Mouse (Mus musculus) lung, adult 2 months (tissue): Measurements from ENCODE around the gene Cend1. TPM values are rescaled to one million over a fixed set of nuclear protein-coding genes. Genes with fewer than 3 reads are reported as not detected.
"Not testable (repeated sequence)": the region's sequence is repeated elsewhere in the genome, so short reads cannot be mapped to it uniquely, and the experiment has no call there.

Experiments used
- DNase-seq: peaks from one replicate; pipeline ENCODE4 v3.0.0; 2022
- H3K4me1 ChIP-seq: fragments of 200-500 bp; 2 replicates; pipeline ENCODE4 v1.6.1; 2011; ENCODE audit warnings: low read length; ENCODE audit not compliant: control insufficient read depth, insufficient read depth
- H3K4me3 ChIP-seq: fragments of 200-500 bp; replicated peaks from 2 replicates; pipeline ENCODE3; 2011; ENCODE audit warnings: low read depth, mild to moderate bottlenecking, control low read depth, low read length; ENCODE audit errors: extremely low read depth
- CTCF ChIP-seq: fragments of 200-500 bp; IDR thresholded peaks from 2 replicates; pipeline ENCODE4 v1.5.1; 2011; ENCODE audit warnings: mild to moderate bottlenecking, low read length, control low read depth; ENCODE audit not compliant: insufficient read depth
- POLR2A ChIP-seq: fragments of 200-500 bp; IDR thresholded peaks from 2 replicates; pipeline ENCODE4 v1.6.1; 2011; ENCODE audit warnings: low read depth, mild to moderate bottlenecking, control low read depth, low read length, borderline replicate concordance; ENCODE audit errors: extremely low read depth
- whole genome bisulfite sequencing: fragments of 180-500 bp; shearing (Covaris S2); methylation state at CpG from one replicate; pipeline ENCODE4 v1.1.7; 2018; 5-methylcytosine and 5-hydroxymethylcytosine counted together
- polyA plus RNA-seq: library from polyadenylated mRNA; depleted of rRNA; stranded (reverse); fragments of >200 nt; gene quantifications from 2 replicates; pipeline ENCODE4 v1.2.3, GENCODE M21; 2012

Gene Cend1
- polyA plus RNA-seq, 1 experiment: 0.56 TPM

DNA sequence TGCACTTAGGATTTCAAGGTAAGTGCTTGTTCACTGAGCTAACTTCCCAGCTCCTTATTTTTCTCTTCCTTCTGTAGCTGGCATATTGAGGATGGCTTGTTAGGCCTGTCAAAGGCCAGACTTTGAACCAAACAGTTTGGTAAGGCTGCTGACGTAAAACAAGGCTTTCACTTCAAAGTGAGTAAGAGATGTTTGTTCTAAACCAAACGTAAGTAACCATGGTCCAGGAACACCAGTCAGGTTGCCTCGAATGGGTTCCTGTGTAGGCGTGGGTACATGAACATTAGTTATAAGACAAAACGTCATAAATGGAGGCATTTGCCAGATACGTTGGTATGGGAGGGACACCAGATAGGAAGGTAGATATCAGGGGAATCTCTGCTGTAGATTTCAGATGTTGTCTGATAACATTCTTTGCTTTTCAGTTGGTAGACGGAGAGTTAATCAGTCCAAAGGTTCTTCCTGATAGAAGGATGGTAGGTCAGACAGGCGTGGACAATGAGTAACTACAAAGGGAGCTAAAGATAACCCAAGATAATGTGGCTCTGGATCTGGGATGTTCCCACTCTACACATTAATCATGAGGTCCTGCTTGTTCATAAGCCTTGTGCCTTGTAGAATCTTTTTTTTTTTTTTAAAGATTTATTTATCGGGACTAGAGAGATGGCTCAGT, 9.1 kb downstream of the Cend1 start:
- TF ChIP-seq CTCF: no peak
- TF ChIP-seq POLR2A: no peak
- H3K4me1 ChIP-seq: no peaks in the 10 kb centered on the region
- DNase-seq: no peak
- no peak overlapping the region for H3K4me3 ChIP-seq
- 76% methylated on average over 9 of the region's 9 CpGs for WGBS

DNA sequence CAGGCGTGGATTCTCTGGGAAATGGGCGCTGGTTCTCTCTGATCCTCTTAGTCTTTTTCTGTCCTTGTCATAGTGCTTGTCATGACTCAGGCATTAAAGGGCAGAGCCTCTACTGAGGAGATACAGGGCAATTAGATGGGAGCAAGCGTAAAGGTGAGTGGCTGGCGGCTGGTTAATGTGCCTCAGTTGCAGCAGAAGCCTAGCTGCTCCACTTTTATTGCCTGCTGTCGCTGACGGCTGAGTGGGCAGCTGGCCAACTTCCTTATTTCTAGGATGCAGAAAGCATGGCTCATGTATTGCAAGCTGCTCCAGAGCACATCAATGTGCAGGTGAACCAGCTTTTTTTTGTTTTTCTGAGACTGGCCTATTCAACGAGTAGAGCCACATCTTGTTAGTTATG, 10.3 kb downstream of the Cend1 start:
- WGBS: 54% methylated on average over 7 of the region's 7 CpGs
- no peak for DNase-seq

DNA sequence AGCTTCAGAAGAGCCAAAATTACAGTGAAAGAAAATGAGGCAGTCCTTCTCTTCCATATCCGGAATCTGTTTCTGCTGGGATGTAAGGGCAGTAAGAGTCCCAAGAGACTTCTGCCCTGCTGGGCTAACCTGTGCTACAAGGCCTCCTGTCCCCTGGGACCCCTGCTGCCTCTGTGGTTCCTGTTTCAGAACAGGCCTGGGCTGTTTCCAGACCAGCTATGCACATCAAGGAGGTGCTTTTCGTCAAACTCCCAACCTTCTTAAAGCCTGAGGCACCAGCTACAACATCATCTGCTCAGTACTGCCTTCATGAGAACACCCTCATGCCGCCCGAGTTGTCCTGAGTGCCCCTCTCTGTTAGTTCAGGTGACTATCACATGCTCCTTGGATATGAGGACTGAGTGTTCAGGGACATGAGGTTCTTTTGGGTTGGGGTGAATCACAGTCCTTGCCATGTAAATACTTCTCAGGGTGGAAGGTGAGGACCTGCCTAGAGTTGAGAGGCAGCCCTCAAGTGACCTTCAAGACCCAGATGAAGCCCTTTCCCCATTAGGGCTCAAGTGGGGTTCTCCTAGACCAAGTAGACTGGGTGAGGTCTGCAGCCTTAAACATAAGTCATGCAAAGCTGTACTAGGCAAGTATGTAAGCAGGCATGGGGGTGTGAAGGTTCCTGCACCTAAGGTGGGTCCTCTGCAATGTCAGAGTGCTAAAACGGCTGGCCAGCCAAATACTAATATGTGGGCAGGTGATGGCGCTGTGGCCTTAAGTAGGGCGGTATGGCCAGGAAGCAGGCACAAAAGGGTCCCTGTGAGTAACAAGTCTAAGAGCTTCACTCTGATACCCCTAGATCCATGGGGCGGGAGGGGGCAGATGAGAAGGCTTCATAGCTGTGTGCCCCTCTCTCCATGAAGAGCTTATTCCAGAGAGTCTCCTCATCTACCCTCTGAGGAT, 11.3 kb downstream of the Cend1 start:
- DNase-seq: no peak
- Histone ChIP-seq H3K4me3 (no peak overlapping the region), H3K4me1 (peaks cover 3% of the 10 kb centered on the region)
- no peak for TF ChIP-seq POLR2A
- no peak for TF ChIP-seq CTCF
- WGBS: 68% methylated on average over 8 of the region's 8 CpGs

More for the DNA sequence above, 10.3 kb downstream of the Cend1 start:
- Histone ChIP-seq H3K4me1 (peaks cover 3% of the 10 kb centered on the region), H3K4me3 (no peak overlapping the region)
- TF ChIP-seq POLR2A (no peak), CTCF (no peak)

DNA sequence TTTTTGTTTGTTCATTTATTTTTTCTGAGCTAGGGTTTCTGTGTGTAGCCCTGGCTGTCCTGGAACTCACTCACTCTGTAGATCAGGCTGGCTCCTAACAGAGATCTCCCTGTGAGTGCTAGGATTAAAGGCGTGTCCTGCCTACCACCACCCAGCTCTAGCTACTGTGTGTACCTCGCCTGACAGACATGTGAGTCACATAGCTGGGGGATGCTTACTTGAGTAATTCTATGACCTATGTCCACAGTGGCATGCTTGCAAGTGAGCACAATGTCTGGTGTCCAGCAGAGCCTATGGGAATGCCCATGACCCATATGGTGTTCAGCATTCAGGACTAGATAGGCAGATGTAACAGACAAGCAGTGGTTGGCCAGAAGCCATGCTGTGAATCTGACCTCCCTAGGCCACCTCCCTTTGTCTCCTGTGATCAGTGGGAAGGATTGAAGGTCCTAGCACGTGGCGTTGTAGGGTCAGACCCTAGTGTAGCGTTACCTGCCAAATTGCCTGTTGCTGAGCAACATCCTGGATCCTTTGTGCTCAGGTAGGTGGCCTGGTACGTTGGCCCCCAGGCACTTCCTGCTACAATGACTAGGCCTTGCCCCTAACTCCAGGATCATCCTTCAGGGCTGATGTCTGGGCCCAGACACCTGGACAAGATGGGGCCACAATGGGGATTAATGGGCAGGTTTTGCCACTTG, 13.0 kb downstream of the Cend1 start:
- no peak for TF ChIP-seq POLR2A
- WGBS: 85% methylated on average over 6 of the region's 6 CpGs
- Histone ChIP-seq H3K4me1 (peaks cover 3% of the 10 kb centered on the region), H3K4me3 (no peak overlapping the region)
- DNase-seq: no peak

DNA sequence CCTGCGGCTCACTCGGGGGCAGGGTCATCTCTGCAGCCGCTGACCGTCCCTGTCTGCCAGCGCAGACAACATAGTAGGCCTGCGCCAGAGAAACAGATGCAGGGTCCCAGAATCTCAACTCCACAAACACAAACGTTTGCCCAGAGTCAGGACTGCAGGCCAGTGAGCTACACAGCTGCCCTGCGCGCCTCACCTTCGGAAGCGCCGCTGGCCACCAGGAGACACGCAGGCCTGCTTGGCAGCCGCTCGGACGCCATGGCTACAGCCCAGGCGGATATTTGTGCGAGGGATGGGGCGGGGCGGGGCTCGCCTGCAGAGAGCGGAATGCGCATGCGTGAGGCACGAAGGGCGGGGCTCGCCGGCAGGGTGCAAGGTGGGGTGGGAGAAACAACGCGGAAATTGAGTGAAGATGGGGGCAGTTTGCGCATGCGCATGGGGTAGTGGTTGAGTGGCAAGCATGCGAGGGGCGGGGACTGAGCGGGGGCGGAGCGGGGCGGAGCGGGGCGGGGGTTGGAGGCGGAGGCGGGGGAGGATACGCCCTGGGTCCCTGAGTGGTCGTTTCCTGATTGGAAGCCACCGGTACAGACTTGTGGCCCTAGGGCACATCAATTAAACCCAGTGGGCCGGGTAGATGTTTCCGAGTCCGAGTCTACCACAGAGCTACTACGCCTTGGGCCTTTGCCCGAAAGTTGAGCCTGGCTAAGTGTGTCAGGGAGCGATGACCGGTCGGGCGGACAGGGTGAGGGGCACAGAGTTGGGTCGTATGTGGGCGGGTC, 15.3 kb downstream of the Cend1 start, which contains the start of gene Gatd1:
Gene Gatd1, minus strand, starts transcription at position 328 of the 776 bp plus-strand sequence.
- WGBS: under 1% methylated on average over 53 of the region's 56 CpGs
- peaks cover 4% of the 10 kb centered on the region for H3K4me1 ChIP-seq
- H3K4me3 ChIP-seq: peak within 1 kb of the TSS; percentile 81
- TF ChIP-seq CTCF (no peak), POLR2A (peak; percentile 94; the same call in 1 of the 2 replicates)
- DNase-seq: peak; percentile 98

DNA sequence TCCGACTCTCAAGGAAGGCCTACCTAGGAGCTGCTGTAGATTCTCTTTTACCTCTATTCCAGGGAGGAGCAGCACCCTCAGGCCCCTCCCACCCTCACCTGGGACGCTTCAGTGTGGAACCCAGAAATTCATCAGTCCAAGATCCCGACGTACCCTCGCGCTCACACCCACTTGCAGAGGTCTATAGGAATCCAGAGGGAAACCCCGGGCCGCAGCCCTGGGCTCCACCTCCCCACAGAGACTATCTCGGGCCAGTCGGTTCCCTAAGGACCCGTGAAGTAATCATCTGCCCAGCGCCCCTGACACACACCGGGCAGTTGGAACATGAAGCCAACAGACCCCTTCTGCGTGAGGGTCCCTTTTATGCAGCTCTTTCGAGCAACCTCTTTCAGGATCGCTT, 16.0 kb downstream of the Cend1 start:
- no peak for DNase-seq
- Histone ChIP-seq H3K4me1 (peaks cover 5% of the 10 kb centered on the region), H3K4me3 (peak overlapping the region; percentile 81)
- 3% methylated on average over 16 of the region's 16 CpGs for WGBS
- TF ChIP-seq POLR2A: no peak
- TF ChIP-seq CTCF: no peak

DNA sequence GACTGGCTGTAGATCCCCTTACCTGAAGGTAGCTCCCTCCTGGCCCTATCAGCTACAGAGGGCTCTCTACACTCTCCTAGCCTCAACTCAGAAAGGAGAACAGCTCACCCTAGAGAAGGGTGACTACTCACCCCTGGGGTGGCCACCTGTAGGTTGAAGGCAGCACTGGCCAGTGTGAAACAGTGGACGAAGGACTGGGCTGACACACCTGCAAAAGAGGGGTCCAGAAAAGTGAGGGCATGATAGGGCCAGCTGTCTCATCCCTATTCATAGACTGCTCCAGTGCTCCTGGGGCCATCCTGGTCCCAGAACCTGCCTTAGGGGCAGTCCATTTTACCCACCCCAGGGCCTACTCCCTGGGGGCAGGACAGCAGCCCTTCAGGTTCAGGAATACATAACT, 17.6 kb downstream of the Cend1 start:
- DNase-seq: no peak
- TF ChIP-seq POLR2A (no peak), CTCF (no peak)
- 90% methylated on average over 1 of the region's 1 CpGs for WGBS

DNA sequence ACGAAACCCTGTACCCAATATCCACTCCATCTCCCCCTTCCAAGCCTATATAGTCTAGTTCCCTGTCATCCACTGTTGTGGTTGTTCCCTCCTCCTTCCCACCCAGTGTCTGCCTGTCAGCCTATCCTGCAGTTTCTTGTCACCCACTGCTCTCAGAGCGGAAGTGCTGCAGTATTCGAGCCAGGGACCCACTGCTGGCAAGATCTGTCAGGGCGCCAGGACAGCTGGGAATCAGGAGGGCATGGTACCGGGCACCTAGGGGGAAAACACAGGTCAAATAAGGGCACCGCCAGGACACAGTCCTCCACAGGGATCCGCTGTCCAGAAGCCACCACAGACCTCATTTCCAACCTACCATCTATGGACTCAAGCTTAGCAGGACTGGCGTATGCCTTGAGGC, 18.7 kb downstream of the Cend1 start:
- WGBS: 83% methylated on average over 8 of the region's 8 CpGs
- Histone ChIP-seq H3K4me1 (peaks cover 5% of the 10 kb centered on the region), H3K4me3 (no peak overlapping the region)
- no peak for DNase-seq
- TF ChIP-seq POLR2A (no peak), CTCF (no peak)

More for the DNA sequence above, 17.6 kb downstream of the Cend1 start:
- Histone ChIP-seq H3K4me3 (no peak overlapping the region), H3K4me1 (peaks cover 5% of the 10 kb centered on the region)

DNA sequence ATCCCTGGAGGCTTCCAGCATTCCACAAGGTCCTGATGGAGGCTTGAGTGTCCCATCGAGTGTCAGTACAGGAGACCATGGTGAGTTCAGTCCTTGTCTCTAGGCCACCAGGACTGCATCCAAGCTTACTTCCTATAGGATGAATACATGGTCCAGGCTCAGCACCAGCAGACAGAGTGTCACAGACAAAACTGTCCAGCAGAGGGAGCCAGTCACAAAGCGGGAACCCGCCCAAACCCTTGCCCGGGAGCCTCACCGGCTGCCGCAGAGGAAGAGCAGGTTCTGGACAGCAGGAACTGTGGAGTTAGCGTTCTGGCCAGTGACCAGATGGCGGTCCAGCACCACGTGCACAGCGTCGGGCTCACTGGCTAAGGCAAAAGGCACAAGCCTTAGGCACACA, 20.5 kb downstream of the Cend1 start:
- 0 out of 2 replicates have a peak, but pooled peaks cover 2% of the 10 kb centered on the region for H3K4me1 ChIP-seq
- no peak overlapping the region for H3K4me3 ChIP-seq
- 5% methylated on average over 11 of the region's 11 CpGs for WGBS
- peak; percentile 87 for DNase-seq
- TF ChIP-seq POLR2A (no peak), CTCF (peak; percentile 89)

DNA sequence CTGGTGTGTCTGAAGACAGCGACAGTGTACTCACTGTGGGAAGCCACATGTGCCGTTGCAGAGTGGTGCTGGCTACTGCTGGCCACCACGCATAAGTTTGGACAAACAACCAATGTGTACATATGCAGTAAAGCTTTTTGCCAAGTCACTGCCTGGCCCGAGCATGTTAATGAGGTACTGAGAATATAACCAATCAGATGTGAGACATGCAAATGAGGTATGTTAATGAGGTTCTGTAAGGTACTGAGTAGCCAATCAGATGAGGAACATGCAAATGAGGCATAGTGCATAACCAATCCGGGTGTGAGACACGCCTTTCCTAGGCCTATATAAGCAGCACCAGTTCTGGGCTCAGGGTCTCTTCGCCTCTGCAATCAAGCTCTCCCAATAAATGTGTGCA, 21.6 kb downstream of the Cend1 start:
- not testable (repeated sequence) for DNase-seq, H3K4me3 ChIP-seq, H3K4me1 ChIP-seq
- 95% methylated on average over 7 of the region's 7 CpGs for WGBS
